Mouse (Mus musculus): ENCODE measurements around the gene Slfn14. TPM values are rescaled to one million over a fixed set of nuclear protein-coding genes. Genes with fewer than 3 reads are reported as not detected.
A peak's percentile ranks its signal among the peaks of the same experiment; 100 is the strongest.
"Not testable (repeated sequence)": the region's sequence is repeated elsewhere in the genome, so short reads cannot be mapped to it uniquely, and the experiment has no call there.

The Slfn14 gene
- 0.10 TPM in 1 of 2 replicates, not detected in the other for polyA plus RNA-seq (2015; fragmentation: Nextera tagmentation; extraction: Ambion mirVana)

GRCm38 (mm10) chr11:83286566-83286965 is at the start of gene Slfn14:
Slfn14 (minus strand) TSS chr11:83286726.
- no peak within 1 kb of the TSS for H3K4me2 ChIP-seq (ENCODE audit: low read length)
- H3K9me3 ChIP-seq (ENCODE audit: control insufficient read depth, low read length), result no peaks in the 10 kb centered on the region
- peaks cover 3% of the 10 kb centered on the region; the same call in 1 of the 2 replicates for H3K4me1 ChIP-seq (ENCODE audit: control insufficient read depth, insufficient read depth, low read depth, low read length)
- no peaks in the 10 kb centered on the region for H3K36me3 ChIP-seq (ENCODE audit: control insufficient read depth, insufficient read depth, low read length)
- no peaks in the 10 kb centered on the region for H3K27me3 ChIP-seq (replicated peaks; ENCODE audit: control insufficient read depth, insufficient read depth, low read length)
- no peak within 1 kb of the TSS for H3K9ac ChIP-seq (ENCODE audit: low read depth, low read length)
- H3K4me3 ChIP-seq (ENCODE audit: low read length), result no peak within 1 kb of the TSS
- no peak for ATAC-seq
- H3K27ac ChIP-seq (ENCODE audit: low read depth, low read length), result no peak within 1 kb of the TSS
- 71% methylated on average over 1 of the region's 1 CpGs for WGBS

GRCm38 (mm10) chr11:83335826-83336225 is 49.3 kb upstream of the Slfn14 start:
- Histone ChIP-seq H3K27ac (ENCODE audit: low read depth, low read length) (no peak overlapping the region), H3K4me3 (ENCODE audit: low read length) (no peak overlapping the region), H3K9me3 (ENCODE audit: control insufficient read depth, low read length) (no peaks in the 10 kb centered on the region), H3K4me2 (ENCODE audit: low read length) (no peak overlapping the region), H3K27me3 (replicated peaks; ENCODE audit: control insufficient read depth, insufficient read depth, low read length) (no peaks in the 10 kb centered on the region), H3K36me3 (ENCODE audit: control insufficient read depth, insufficient read depth, low read length) (peaks cover 32% of the 10 kb centered on the region), H3K9ac (ENCODE audit: low read depth, low read length) (no peak overlapping the region), H3K4me1 (ENCODE audit: control insufficient read depth, insufficient read depth, low read depth, low read length) (no peaks in the 10 kb centered on the region)
- ATAC-seq, result no peak
- WGBS, result 89% methylated on average over 7 of the region's 7 CpGs

GRCm38 (mm10) chr11:83327427-83327826 is 40.9 kb upstream of the Slfn14 start:
- Histone ChIP-seq H3K4me1 (ENCODE audit: control insufficient read depth, insufficient read depth, low read depth, low read length) (no peaks in the 10 kb centered on the region), H3K27ac (ENCODE audit: low read depth, low read length) (no peak overlapping the region), H3K9ac (ENCODE audit: low read depth, low read length) (no peak overlapping the region), H3K4me3 (ENCODE audit: low read length) (no peak overlapping the region), H3K36me3 (ENCODE audit: control insufficient read depth, insufficient read depth, low read length) (peaks cover 21% of the 10 kb centered on the region; the same call in 1 of the 2 replicates), H3K9me3 (ENCODE audit: control insufficient read depth, low read length) (no peaks in the 10 kb centered on the region), H3K27me3 (replicated peaks; ENCODE audit: control insufficient read depth, insufficient read depth, low read length) (no peaks in the 10 kb centered on the region), H3K4me2 (ENCODE audit: low read length) (no peak overlapping the region)
- 62% methylated on average over 3 of the region's 3 CpGs for WGBS
- no peak for ATAC-seq

- H3K4me2 ChIP-seq (ENCODE audit: low read length); H3K4me1 ChIP-seq (ENCODE audit: control insufficient read depth, insufficient read depth, low read depth, low read length); H3K27ac ChIP-seq (ENCODE audit: low read depth, low read length); H3K27me3 ChIP-seq (replicated peaks; ENCODE audit: control insufficient read depth, insufficient read depth, low read length); H3K9me3 ChIP-seq (ENCODE audit: control insufficient read depth, low read length); H3K4me3 ChIP-seq (ENCODE audit: low read length); ATAC-seq; H3K9ac ChIP-seq (ENCODE audit: low read depth, low read length): not testable (repeated sequence)
- peaks cover 28% of the 10 kb centered on the region for H3K36me3 ChIP-seq (ENCODE audit: control insufficient read depth, insufficient read depth, low read length)
- 91% methylated on average over 3 of the region's 3 CpGs for WGBS
These were observed 40.2 kb upstream of the Slfn14 start for GRCm38 (mm10) chr11:83326692-83327091.

- Histone ChIP-seq H3K27me3 (replicated peaks; ENCODE audit: control insufficient read depth, insufficient read depth, low read length) (no peaks in the 10 kb centered on the region), H3K27ac (ENCODE audit: low read depth, low read length) (no peak overlapping the region), H3K4me2 (ENCODE audit: low read length) (no peak overlapping the region), H3K4me3 (ENCODE audit: low read length) (no peak overlapping the region), H3K9me3 (ENCODE audit: control insufficient read depth, low read length) (no peaks in the 10 kb centered on the region), H3K9ac (ENCODE audit: low read depth, low read length) (no peak overlapping the region), H3K36me3 (ENCODE audit: control insufficient read depth, insufficient read depth, low read length) (peaks cover 27% of the 10 kb centered on the region), H3K4me1 (ENCODE audit: control insufficient read depth, insufficient read depth, low read depth, low read length) (no peaks in the 10 kb centered on the region)
- ATAC-seq, result no peak
- 92% methylated on average over 4 of the region's 4 CpGs for WGBS
These were observed 32.5 kb upstream of the Slfn14 start for GRCm38 (mm10) chr11:83319048-83319447.

GRCm38 (mm10) chr11:83312471-83312870 is 25.9 kb upstream of the Slfn14 start:
- WGBS, result 64% methylated on average over 5 of the region's 5 CpGs
- Histone ChIP-seq H3K36me3 (ENCODE audit: control insufficient read depth, insufficient read depth, low read length) (peaks cover 12% of the 10 kb centered on the region; the same call in 1 of the 2 replicates), H3K4me2 (ENCODE audit: low read length) (no peak overlapping the region), H3K27ac (ENCODE audit: low read depth, low read length) (no peak overlapping the region), H3K9ac (ENCODE audit: low read depth, low read length) (no peak overlapping the region), H3K4me1 (ENCODE audit: control insufficient read depth, insufficient read depth, low read depth, low read length) (no peaks in the 10 kb centered on the region), H3K9me3 (ENCODE audit: control insufficient read depth, low read length) (no peaks in the 10 kb centered on the region), H3K4me3 (ENCODE audit: low read length) (no peak overlapping the region), H3K27me3 (replicated peaks; ENCODE audit: control insufficient read depth, insufficient read depth, low read length) (no peaks in the 10 kb centered on the region)
- ATAC-seq, result no peak

- ATAC-seq, result no peak
- 82% methylated on average over 4 of the region's 4 CpGs for WGBS
These were observed 20.3 kb upstream of the Slfn14 start for GRCm38 (mm10) chr11:83306700-83307253.

GRCm38 (mm10) chr11:83304485-83304884 is 18.0 kb upstream of the Slfn14 start:
- WGBS, result 91% methylated on average over 2 of the region's 2 CpGs
- Histone ChIP-seq H3K27ac (ENCODE audit: low read depth, low read length) (no peak overlapping the region), H3K27me3 (replicated peaks; ENCODE audit: control insufficient read depth, insufficient read depth, low read length) (no peaks in the 10 kb centered on the region), H3K36me3 (ENCODE audit: control insufficient read depth, insufficient read depth, low read length) (peaks cover 4% of the 10 kb centered on the region; the same call in 1 of the 2 replicates), H3K4me1 (ENCODE audit: control insufficient read depth, insufficient read depth, low read depth, low read length) (peaks cover 29% of the 10 kb centered on the region), H3K9me3 (ENCODE audit: control insufficient read depth, low read length) (no peaks in the 10 kb centered on the region), H3K4me2 (ENCODE audit: low read length) (peak overlapping the region; percentile 80; the same call in 1 of the 2 replicates), H3K9ac (ENCODE audit: low read depth, low read length) (no peak overlapping the region), H3K4me3 (ENCODE audit: low read length) (no peak overlapping the region)
- ATAC-seq, result no peak

More at GRCm38 (mm10) chr11:83306700-83307253, 20.3 kb upstream of the Slfn14 start:
- H3K27me3 ChIP-seq (replicated peaks; ENCODE audit: control insufficient read depth, insufficient read depth, low read length), result no peaks in the 10 kb centered on the region
- no peak overlapping the region for H3K4me2 ChIP-seq (ENCODE audit: low read length)
- peaks cover 25% of the 10 kb centered on the region for H3K4me1 ChIP-seq (ENCODE audit: control insufficient read depth, insufficient read depth, low read depth, low read length)
- no peak overlapping the region for H3K4me3 ChIP-seq (ENCODE audit: low read length)
- H3K36me3 ChIP-seq (ENCODE audit: control insufficient read depth, insufficient read depth, low read length), result peaks cover 8% of the 10 kb centered on the region; the same call in 1 of the 2 replicates
- no peak overlapping the region for H3K9ac ChIP-seq (ENCODE audit: low read depth, low read length)
- H3K27ac ChIP-seq (ENCODE audit: low read depth, low read length), result no peak overlapping the region
- no peaks in the 10 kb centered on the region for H3K9me3 ChIP-seq (ENCODE audit: control insufficient read depth, low read length)

- Histone ChIP-seq H3K27ac (ENCODE audit: low read depth, low read length) (no peak overlapping the region), H3K4me3 (ENCODE audit: low read length) (peak overlapping the region; percentile 69), H3K4me1 (ENCODE audit: control insufficient read depth, insufficient read depth, low read depth, low read length) (peaks cover 29% of the 10 kb centered on the region), H3K9me3 (ENCODE audit: control insufficient read depth, low read length) (no peaks in the 10 kb centered on the region), H3K27me3 (replicated peaks; ENCODE audit: control insufficient read depth, insufficient read depth, low read length) (no peaks in the 10 kb centered on the region), H3K36me3 (ENCODE audit: control insufficient read depth, insufficient read depth, low read length) (peaks cover 4% of the 10 kb centered on the region; the same call in 1 of the 2 replicates), H3K4me2 (ENCODE audit: low read length) (peak overlapping the region; percentile 80), H3K9ac (ENCODE audit: low read depth, low read length) (peak overlapping the region; percentile 33; the same call in 1 of the 2 replicates)
- ATAC-seq, result no peak
- WGBS, result 66% methylated on average over 5 of the region's 5 CpGs
These were observed 17.2 kb upstream of the Slfn14 start for GRCm38 (mm10) chr11:83303751-83304150.
